Mouse (Mus musculus): ENCODE results near the gene Pitpnm2.

DNA sequence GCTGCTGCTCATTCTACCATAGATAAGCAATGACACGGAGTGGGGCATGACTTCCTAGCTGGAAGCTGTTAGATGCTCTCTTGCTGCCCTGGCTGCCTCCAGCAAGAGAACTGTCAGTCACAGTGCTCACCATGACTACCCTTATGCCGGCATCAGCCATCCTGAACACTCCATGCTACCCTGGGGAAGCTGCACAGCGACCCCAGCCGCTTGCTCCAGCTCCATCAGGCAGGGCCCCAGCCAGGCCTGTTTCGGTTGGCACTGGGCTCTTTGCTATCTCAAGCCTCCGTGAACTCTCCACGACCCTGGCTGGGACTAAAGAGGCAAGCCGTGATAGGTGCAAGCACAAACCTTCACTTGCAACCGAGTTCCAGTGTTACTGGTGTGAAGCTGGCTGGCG lies 87.7 kb downstream of the Pitpnm2 start:
- TF ChIP-seq CTCF (IDR thresholded peaks at IDR 0.05; ENCODE audit: control insufficient read depth, insufficient read depth, low read length) (no peak), POLR2A (IDR thresholded peaks at IDR 0.05; ENCODE audit: borderline replicate concordance, control insufficient read depth, low read depth, low read length) (no peak)

Data from bone marrow, adult 2 months (tissue).